ENCODE assay signal across 10 mouse cellular contexts in the genomic region with DNA sequence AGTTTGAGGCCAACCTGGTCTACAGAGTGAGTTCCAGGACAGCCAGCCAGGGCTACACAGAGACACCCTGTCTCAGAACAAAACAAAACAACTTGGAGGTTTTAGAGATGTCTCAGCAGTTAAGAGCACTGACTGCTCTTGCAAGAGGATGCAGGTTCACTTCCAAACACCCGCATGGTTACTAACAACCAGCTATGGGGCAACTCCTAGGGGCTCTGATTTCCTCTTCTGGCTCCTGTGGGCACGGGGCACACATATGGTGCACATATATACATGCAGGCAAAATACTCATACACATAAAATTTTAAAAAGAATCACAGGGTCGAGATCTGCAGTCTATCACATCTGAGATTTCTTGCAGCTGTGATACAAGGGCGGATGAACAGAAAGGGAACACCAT. TPM values are rescaled to one million over a fixed set of nuclear protein-coding genes. Genes with fewer than 3 reads are reported as not detected.
DNase-seq lines count a peak whose midpoint lies in the region; ATAC-seq and TF ChIP-seq lines count a peak whose summit lies in the region.
"Had no signal": no experiment of that assay in that cellular context is flagged by ENCODE, and none has a peak within 500 bp of the region (broad histone marks: within the 10 kb centered on the region; RNA-seq: fewer than 3 reads in every experiment).

No protein-coding gene starts in this region.

- H3K27ac ChIP-seq in intestine, postnatal 0 days (ENCODE audit: low read depth, low read length) = no peak overlapping the region
- H3K27ac ChIP-seq in intestine, embryonic 16.5 days (ENCODE audit: low read length) = no peak overlapping the region
- peak overlapping the region; percentile 0; the same call in 1 of the 2 replicates for H3K27ac ChIP-seq in liver, embryonic 14.5 days

- H3K4me2 ChIP-seq in intestine, postnatal 0 days (replicated peaks; ENCODE audit: low read depth) = peak overlapping the region; percentile 24; the same call in 1 of the 2 replicates
- no peak overlapping the region for H3K4me2 ChIP-seq in intestine, embryonic 16.5 days (ENCODE audit: low read depth, low read length)
- peak overlapping the region; percentile 80 for H3K4me2 ChIP-seq in liver, embryonic 14.5 days (ENCODE audit: low read depth)

- no peak overlapping the region for H3K4me3 ChIP-seq in intestine, postnatal 0 days (ENCODE audit: low read depth, low read length)
- H3K4me3 ChIP-seq in intestine, embryonic 16.5 days (ENCODE audit: low read length) = no peak overlapping the region
- H3K4me3 ChIP-seq in E14TG2a.4 (replicated peaks; ENCODE audit: low read length) = peak overlapping the region; percentile 24; the same call in 1 of the 2 replicates
- peak overlapping the region; percentile 28 to 33; a peak in 3 of 4 replicates for H3K4me3 ChIP-seq in liver, embryonic 14.5 days (ENCODE audit: insufficient read depth in 1 of 2, low read depth in 2 of 2, low read length in 2 of 2)

- TF ChIP-seq CTCF in intestine, postnatal 0 days (IDR thresholded peaks at IDR 0.05; ENCODE audit: low read depth) = no peak
- TF ChIP-seq CTCF in E14TG2a.4 (conservative IDR thresholded peaks at IDR 0.05; ENCODE audit: low read length) = no peak
- no peak for TF ChIP-seq CTCF in liver, embryonic 14.5 days (IDR thresholded peaks at IDR 0.05; ENCODE audit: low read depth)

- no peaks in the 10 kb centered on the region for H3K27me3 ChIP-seq in intestine, postnatal 0 days (replicated peaks; ENCODE audit: control insufficient read depth, insufficient read depth, low read length)
- H3K27me3 ChIP-seq in intestine, embryonic 16.5 days (replicated peaks; ENCODE audit: control insufficient read depth, insufficient read depth, low read length) = no peaks in the 10 kb centered on the region
- H3K27me3 ChIP-seq in E14TG2a.4 (ENCODE audit: insufficient read depth, low read length) = no peaks in the 10 kb centered on the region
- no peaks in the 10 kb centered on the region for H3K27me3 ChIP-seq in liver, embryonic 14.5 days (ENCODE audit: control insufficient read depth, insufficient read depth, low read length)

- ATAC-seq in intestine, postnatal 0 days = no peak
- ATAC-seq in intestine, embryonic 16.5 days = no peak
- no peak for ATAC-seq in liver, embryonic 14.5 days (ENCODE audit: insufficient read depth)

- no peak overlapping the region for H3K9ac ChIP-seq in intestine, postnatal 0 days (ENCODE audit: low read depth, low read length)
- no peak overlapping the region; the same call in 1 of the 2 replicates for H3K9ac ChIP-seq in intestine, embryonic 16.5 days (ENCODE audit: low read depth, low read length)
- H3K9ac ChIP-seq in liver, embryonic 14.5 days (replicated peaks) = no peak overlapping the region

- H3K36me3 ChIP-seq in intestine, postnatal 0 days (ENCODE audit: control insufficient read depth, insufficient read depth) = no peaks in the 10 kb centered on the region
- no peaks in the 10 kb centered on the region for H3K36me3 ChIP-seq in intestine, embryonic 16.5 days (ENCODE audit: control insufficient read depth, insufficient read depth, low read length)
- H3K36me3 ChIP-seq in E14TG2a.4 (ENCODE audit: insufficient read depth, low read length) = peaks cover 7% of the 10 kb centered on the region
- H3K36me3 ChIP-seq in liver, embryonic 14.5 days (replicated peaks; ENCODE audit: control insufficient read depth, insufficient read depth, low read depth) = no peaks in the 10 kb centered on the region

- H3K4me1 ChIP-seq in intestine, postnatal 0 days (replicated peaks; ENCODE audit: control insufficient read depth, insufficient read depth, low read length) = no peaks in the 10 kb centered on the region
- no peaks in the 10 kb centered on the region for H3K4me1 ChIP-seq in intestine, embryonic 16.5 days (ENCODE audit: control insufficient read depth, insufficient read depth, low read length)
- peaks cover 67% of the 10 kb centered on the region for H3K4me1 ChIP-seq in E14TG2a.4 (replicated peaks; ENCODE audit: low read depth, low read length)
- H3K4me1 ChIP-seq in liver, embryonic 14.5 days (replicated peaks; ENCODE audit: control insufficient read depth in 2 of 2, insufficient read depth in 2 of 2, low read length in 1 of 2) = peaks cover 29 to 30% of the 10 kb centered on the region in 2 experiments

- 73% methylated on average over 4 of the region's 4 CpGs for WGBS in intestine, postnatal 0 days
- 73% methylated on average over 4 of the region's 4 CpGs for WGBS in intestine, embryonic 16.5 days
- 40% methylated on average over 4 of the region's 4 CpGs for WGBS in liver, embryonic 14.5 days (ENCODE audit: insufficient replicate concordance)

- peak; percentile 42 for DNase-seq in CD4-positive helper T cell, adult 2 months (ENCODE audit: low read depth, low spot score)
- DNase-seq in liver, embryonic 14.5 days (ENCODE audit: low read depth in 3 of 3, low spot score in 3 of 3) = no peak
- no peak for DNase-seq in embryo, embryonic 10.5 days (ENCODE audit: low spot score)
- DNase-seq in urinary bladder, postnatal 4 days (ENCODE audit: low spot score in 2 of 2) = no peak
- DNase-seq in embryo, embryonic 10 days (ENCODE audit: low spot score) = no peak
- DNase-seq: cerebellum, postnatal 14 days; heart, postnatal 14 days had no signal

- no peak for TF ChIP-seq EP300 in liver, embryonic 14.5 days (IDR thresholded peaks at IDR 0.05; ENCODE audit: low read depth)

- H3K9me3 ChIP-seq in intestine, postnatal 0 days (ENCODE audit: control insufficient read depth) = no peaks in the 10 kb centered on the region
- H3K9me3 ChIP-seq in intestine, embryonic 16.5 days (ENCODE audit: control insufficient read depth, low read length) = no peaks in the 10 kb centered on the region
- H3K9me3 ChIP-seq in E14TG2a.4 (ENCODE audit: low read length) = no peaks in the 10 kb centered on the region
- H3K9me3 ChIP-seq in liver, embryonic 14.5 days (ENCODE audit: control insufficient read depth, low read length) = no peaks in the 10 kb centered on the region

RNA-seq across cellular contexts. Expression of a gene that starts 2.2 kb away (rescaled TPM):
- polyA plus RNA-seq in intestine, postnatal 0 days (2015; fragmentation: Nextera tagmentation; extraction: Ambion mirVana) = 146 and 149 TPM in 2 replicates
- polyA plus RNA-seq in intestine, embryonic 16.5 days (2015; fragmentation: Nextera tagmentation; extraction: Ambion mirVana) = 246 and 257 TPM in 2 replicates
- 30.9 and 45.0 TPM in 2 replicates for polyA plus RNA-seq in liver, embryonic 14.5 days (2012; rRNA removed)
- polyA plus RNA-seq in liver, embryonic 14.5 days (2014; fragmentation: Nextera tagmentation; extraction: Ambion mirVana) = 122 and 132 TPM in 2 replicates

RNA-seq across cellular contexts. Expression of a gene that starts 23.1 kb away (rescaled TPM):
- 25.8 and 29.7 TPM in 2 replicates for polyA plus RNA-seq in intestine, postnatal 0 days (2015; fragmentation: Nextera tagmentation; extraction: Ambion mirVana)
- 13.8 and 15.8 TPM in 2 replicates for polyA plus RNA-seq in intestine, embryonic 16.5 days (2015; fragmentation: Nextera tagmentation; extraction: Ambion mirVana)
- polyA plus RNA-seq in liver, embryonic 14.5 days (2012; rRNA removed) = 6.3 and 8.6 TPM in 2 replicates
- 15.4 and 16.4 TPM in 2 replicates for polyA plus RNA-seq in liver, embryonic 14.5 days (2014; fragmentation: Nextera tagmentation; extraction: Ambion mirVana)

RNA-seq across cellular contexts. Expression of a gene that starts 58.5 kb away (rescaled TPM):
- polyA plus RNA-seq in intestine, postnatal 0 days (2015; fragmentation: Nextera tagmentation; extraction: Ambion mirVana) = 395 and 427 TPM in 2 replicates
- polyA plus RNA-seq in intestine, embryonic 16.5 days (2015; fragmentation: Nextera tagmentation; extraction: Ambion mirVana) = 686 and 742 TPM in 2 replicates
- 148 and 306 TPM in 2 replicates for polyA plus RNA-seq in liver, embryonic 14.5 days (2012; rRNA removed)
- polyA plus RNA-seq in liver, embryonic 14.5 days (2014; fragmentation: Nextera tagmentation; extraction: Ambion mirVana) = 396 and 414 TPM in 2 replicates

RNA-seq across cellular contexts. Expression of a gene that starts 58.6 kb away (rescaled TPM):
- 163 and 164 TPM in 2 replicates for polyA plus RNA-seq in intestine, postnatal 0 days (2015; fragmentation: Nextera tagmentation; extraction: Ambion mirVana)
- 681 and 748 TPM in 2 replicates for polyA plus RNA-seq in intestine, embryonic 16.5 days (2015; fragmentation: Nextera tagmentation; extraction: Ambion mirVana)
- 73.8 and 163 TPM in 2 replicates for polyA plus RNA-seq in liver, embryonic 14.5 days (2012; rRNA removed)
- polyA plus RNA-seq in liver, embryonic 14.5 days (2014; fragmentation: Nextera tagmentation; extraction: Ambion mirVana) = 241 and 264 TPM in 2 replicates

Comparison
In these comparisons a context has a peak if more than half of its experiments do, and no peak if none do; other contexts are left out.
1. H3K4me3 ChIP-seq: peak in E14TG2a.4 (single experiment) and liver, embryonic 14.5 days (2 of 2); none in intestine, postnatal 0 days (single experiment) and intestine, embryonic 16.5 days (single experiment).